Mouse (Mus musculus): ENCODE results near the gene Klrb1b.

Klrb1b gene

DNA sequence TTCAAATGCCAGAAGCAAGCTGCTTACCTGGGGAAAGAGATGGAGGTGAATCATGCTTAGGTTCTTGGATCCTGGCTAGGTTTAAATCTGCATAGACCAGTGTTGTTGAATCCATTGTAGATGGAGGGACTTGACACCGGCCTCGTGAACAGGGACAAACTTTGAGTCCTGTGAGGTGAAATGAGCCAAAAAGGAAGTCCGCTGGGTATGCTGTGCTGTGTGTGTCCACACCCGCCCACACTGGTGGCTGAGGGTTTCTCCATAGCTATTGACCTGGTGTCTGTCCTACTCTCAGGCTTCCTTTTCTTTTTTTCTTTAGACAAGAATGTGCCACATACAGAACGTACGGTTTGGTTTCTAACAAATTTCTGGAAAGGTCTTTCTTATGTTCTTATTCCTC lies at the start of gene Klrb1b, which contains the start of gene Gm44511:
TSS of gene Klrb1b (minus strand) at position 200 of the 400 bp plus-strand sequence.
TSS of gene Gm44511 (minus strand) at position 184 of the 400 bp plus-strand sequence.
- DNase-seq (ENCODE audit: low spot score), result no peak

DNA sequence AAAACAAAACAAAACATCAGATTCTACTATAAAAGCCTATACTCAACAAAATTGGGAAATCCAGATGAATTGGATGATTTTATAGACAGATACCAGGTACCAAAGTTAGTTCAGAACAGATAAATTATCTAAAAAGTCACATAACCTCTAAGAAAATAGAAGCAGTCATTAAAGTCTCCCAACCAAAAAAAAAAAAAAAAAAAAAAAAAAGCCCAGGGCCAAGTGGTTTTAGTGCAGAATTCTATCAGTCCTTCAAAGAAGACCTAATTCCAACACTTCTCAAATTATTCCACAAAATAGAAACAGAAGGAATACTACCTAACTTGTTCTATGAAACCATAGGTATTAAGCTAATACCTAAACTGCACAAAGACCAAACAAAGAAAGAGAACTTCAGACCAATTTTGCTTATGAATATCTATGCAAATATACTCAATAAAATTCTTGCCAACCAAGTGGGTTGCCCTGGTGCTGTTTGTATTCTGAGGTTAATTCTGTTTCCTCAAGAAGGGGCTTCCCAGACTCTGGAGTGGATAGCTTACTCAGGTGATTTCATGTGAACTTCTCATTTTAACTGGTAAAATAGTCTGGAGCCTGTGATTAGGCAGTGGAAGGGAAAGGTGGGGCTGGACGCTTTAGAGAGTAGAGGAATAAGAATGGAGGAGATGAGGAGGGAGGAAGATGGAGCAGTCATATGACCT lies 45.9 kb upstream of the Klrb1b start:
- DNase-seq (ENCODE audit: low spot score), result no peak

DNA sequence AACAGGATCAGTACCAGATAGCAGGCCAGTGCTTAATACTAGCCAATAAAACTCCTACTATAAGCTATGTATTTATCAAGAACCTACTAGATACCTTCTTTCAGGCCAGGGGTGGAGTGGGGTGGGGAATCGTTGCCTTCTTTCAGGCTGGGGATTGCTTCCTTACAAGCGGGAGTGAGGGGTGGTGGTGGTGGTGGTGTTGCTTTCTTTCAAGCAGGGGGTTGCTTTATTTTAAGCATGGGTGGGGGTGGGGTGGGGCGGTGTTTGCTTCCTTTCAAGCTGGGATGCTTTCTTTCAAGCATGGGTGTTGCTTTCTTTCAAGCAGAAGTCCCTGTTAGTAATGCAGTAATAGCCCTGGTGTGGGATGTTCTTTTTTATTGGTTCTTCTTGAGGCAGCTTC lies 42.7 kb upstream of the Klrb1b start:
- DNase-seq (ENCODE audit: low spot score), result no peak

DNA sequence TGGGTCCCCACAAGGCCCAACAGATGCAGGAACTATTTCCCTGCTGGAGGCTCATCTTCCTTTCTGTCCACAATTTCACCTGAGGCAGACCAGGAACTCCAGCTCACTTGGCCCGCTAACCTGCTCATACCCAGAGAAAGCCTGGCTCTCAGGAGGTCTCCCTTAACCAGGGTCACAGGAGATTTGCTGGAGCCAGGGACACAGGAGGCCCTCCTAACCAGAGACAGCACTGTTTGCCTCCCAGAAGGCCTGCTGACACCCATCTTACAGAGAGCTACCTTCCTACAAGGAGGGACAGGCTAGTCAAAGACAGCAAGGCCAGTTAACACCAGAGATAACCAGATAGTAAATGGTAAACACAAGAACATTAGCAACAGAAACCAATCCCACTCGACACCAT lies 31.8 kb upstream of the Klrb1b start:
- DNase-seq (ENCODE audit: low spot score), result no peak

DNA sequence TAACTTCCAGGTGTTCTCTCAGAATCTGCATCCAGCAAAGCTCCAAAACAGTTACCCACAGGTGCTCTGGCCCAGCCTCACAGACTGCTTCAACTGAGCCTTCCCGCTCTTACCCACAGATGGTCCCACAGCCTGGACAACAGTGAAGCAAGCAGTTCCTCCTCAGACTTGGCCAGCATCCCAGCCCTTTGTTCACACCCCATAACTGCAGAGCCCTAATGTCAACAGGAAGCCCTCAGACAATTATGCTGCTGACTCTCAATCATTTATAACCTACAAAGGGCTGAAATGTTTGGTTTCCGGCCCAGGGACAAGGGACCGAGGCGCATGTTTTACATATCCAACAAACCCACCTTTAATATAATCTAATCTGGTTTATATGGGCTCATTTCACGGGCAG lies 30.1 kb upstream of the Klrb1b start:
- DNase-seq (ENCODE audit: low spot score), result peak; percentile 52

DNA sequence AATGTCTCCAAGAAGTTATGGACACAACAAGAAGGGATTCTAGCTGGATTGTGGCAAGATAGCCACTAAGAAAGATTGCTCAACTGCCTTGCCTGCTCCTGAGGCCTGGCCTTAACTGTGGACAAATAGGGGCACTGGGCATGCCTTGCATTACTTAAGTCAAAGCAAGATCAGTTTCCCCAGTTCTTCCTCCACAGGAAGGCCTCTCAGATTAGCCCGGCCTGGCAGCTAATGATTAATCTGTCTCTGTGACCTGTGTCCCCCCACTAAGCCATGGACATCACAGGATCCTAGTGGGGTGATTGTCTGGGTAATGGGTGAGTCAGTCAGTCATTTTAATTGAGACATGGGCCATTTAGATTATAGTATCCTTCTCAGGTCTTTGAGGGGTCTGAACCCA lies 29.3 kb upstream of the Klrb1b start:
- no peak for DNase-seq (ENCODE audit: low spot score)

DNA sequence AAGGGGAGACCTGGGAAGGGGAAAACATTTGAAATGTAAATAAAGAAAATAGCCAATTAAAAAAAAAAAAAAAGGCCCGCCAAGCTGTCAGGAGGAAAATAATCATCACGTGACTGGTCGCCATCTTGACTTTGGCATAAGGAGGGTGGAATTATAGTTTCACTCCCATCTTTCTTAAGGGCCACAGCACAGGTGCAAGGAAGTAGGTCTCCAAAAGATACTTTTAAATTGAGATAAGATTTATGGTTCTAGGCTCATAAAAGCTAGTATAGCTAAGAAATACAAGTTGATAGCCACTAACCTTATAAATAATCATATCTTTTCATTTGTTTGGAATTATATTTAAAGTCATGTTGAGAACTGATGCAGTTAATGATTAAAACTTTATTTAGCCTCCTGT lies 28.8 kb upstream of the Klrb1b start:
- DNase-seq (ENCODE audit: low spot score), result no peak

DNA sequence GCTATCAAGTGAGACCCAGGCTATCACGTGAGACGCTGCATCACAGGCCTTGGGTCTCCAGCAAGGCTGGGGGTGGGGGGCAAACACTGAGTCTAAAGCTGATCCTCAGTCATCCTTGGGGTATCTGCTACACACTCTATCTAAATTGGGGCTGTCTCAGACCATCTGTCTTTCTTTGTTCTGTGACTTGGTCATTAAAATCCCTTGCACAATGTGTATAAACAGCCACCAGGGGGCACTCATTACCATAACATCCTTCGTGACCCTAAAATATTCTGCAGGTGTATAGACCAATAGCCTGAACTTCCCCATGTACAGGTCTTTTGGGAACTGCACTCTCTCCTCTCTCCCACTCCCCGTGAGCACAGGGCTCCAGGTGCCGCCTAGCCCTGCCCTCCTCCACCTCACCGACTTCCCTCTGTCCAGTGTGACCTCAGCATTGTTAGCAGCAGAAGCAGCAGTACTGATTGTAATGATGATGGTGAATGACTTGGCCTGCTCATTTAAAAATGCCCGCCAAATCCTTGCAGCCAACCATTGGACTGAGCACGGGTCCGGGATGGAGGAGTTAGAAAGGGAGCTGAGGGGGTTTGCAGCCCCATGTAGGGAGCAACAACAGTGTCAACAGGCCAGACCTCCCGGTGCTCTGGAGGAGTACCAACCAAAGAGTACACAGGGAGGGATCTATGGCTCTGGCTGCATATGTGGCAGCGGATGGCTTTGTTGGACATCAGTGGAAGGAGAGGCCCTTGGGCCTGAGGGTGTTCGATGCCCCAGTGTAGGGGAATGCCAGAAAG lies 28.1 kb upstream of the Klrb1b start:
- DNase-seq (ENCODE audit: low spot score), result peak; percentile 79

DNA sequence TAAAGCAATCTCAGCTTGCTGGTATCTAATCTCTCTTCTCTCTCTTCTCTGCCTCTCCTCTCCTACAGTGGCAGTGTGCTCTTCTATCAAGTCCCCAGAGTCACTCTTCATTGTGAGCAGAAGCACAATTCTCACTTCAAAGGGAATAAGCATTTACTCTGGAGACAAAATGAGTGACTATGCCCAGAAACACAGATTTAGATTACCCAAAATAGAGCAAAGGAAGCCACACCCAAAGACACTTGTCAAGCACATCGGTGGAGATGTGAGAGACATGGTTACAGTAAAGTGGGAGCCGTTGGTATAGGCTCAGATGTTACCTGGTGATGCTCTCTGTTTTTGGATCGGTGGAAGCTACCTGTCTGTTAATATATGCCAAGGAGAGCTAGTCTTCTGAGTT lies 26.6 kb upstream of the Klrb1b start:
- no peak for DNase-seq (ENCODE audit: low spot score)

DNA sequence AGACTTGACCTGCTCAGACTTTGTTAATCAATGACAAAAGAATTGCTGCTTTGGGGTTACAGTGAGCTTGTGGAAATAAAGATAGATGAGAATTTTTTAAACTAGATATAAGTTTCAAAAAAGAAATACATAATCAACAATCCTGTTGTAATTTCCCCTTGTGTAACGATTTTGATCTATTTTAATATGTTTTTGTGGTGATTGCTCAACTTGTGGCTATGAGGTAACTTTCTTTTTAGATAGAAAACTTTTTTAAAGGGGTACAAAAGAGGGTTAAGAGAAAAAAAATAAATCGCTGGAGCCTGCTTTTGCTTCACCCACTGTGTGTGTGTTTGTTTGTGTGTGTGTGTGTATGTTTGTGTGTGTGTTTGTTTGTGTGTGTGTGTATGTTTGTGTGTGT lies 25.0 kb upstream of the Klrb1b start:
- no peak for DNase-seq (ENCODE audit: low spot score)

DNA sequence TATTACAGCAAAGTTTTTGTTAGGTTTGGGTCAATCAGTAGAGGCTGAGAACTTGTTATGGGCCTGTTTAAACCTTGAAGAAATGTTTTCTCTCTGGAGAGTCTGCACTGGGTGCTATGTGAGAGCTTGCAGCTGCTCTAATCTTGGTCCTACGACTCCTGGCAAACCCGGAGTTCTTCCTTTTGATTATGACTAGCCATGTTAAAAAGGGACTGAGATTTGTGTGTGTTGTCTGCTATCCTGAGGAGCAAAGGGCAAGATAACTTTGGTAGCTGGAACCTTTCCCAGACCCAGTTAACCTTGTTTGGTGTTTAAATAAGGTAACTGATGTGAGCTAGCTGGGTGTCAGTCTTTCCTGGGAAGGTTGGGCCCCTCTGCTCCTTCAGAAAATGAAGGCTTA lies 24.5 kb upstream of the Klrb1b start:
- no peak for DNase-seq (ENCODE audit: low spot score)

DNA sequence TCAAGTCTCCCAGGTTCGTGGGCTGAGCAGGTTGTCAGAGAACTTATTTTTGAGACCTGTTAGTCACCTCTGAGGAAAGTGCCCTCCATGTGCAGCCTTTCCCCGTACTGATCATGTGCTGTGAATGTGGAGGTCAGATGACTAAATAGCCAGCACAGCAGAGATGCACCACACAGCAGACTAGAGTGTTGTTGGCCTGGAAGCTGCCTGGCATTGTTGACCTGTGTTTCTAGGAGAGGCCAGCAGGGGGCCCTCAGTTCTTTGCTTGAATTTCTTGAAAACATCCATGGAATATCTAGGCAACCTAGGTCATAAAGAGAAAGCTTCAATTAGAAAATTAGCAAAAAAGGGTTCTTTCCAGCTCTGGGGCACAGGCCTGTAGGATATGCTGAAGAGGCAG lies 23.8 kb upstream of the Klrb1b start:
- peak; percentile 62 for DNase-seq (ENCODE audit: low spot score)

DNA sequence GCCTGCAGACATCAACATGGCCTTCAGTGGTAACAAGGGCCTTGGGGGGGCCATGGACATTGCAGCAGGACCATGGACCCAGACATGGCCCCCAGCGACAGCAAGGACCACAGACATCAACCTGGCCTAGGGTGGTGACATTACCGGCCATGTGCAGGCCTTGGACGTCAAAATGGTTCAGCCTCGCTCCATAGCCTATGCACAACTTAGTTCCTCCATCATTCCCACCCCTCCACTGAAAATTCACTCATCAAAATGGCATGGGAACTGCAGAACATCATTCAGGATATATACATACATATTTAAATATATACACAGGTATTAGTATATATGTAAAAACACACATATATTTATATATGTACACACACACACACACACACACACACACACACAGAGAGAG lies 21.3 kb upstream of the Klrb1b start:
- DNase-seq (ENCODE audit: low spot score), result no peak

DNA sequence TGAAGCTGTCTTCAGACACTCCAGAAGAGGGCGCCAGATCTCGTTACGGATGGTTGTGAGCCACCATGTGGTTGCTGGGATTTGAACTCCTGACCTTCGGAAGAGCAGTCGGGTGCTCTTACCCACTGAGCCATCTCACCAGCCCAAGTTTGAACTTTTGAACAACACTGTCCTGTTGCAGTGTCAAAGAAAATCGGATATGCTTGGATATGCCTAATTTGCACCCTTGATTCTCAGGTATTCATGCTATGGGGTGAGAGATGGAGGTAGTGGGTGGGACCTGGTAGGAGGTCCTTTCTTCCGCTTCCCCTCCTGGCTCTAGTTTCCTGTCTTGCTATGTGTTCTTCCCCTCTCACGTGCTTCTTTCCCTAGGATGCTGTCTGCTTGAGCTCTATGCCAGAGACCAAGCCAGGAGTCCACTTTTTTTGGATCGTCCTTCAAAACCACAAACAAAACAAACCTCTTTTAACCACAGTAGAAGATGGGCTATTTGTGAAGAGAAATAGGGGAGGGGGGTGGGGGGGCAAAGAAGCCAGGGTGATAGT lies 19.9 kb upstream of the Klrb1b start:
- no peak for DNase-seq (ENCODE audit: low spot score)

DNA sequence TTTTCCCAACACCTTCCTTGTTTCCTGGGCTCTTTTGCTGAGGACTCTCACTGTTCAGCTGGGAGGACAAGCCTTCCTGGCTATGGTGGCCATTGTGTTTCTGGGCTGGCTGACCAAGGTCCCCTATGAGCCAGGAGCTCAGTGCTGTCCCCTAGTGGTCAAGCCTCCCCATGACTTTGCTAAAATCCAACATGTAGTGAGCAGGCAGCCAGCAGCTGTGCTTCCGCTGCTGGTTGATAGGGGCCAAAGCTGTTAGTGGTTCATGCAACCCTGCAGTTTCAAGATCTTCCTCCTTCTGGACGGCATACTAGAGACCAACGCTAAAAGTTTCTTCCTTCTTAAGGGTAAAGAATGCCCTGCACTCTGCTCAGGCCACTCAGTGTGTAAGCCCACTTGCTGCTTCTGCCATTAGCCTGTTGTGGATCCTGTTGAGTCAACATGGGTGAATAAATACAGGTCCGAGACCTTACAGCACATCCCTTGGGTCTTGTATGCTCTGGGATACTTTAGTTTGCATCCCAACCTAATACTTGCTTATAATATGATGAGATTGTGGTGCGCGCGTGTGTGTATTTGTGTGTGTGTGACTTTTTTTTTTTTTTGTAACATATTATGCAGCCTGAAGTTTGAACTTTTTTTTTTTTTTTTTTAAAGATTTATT lies 19.3 kb upstream of the Klrb1b start:
- peak; percentile 92 for DNase-seq (ENCODE audit: low spot score)

DNA sequence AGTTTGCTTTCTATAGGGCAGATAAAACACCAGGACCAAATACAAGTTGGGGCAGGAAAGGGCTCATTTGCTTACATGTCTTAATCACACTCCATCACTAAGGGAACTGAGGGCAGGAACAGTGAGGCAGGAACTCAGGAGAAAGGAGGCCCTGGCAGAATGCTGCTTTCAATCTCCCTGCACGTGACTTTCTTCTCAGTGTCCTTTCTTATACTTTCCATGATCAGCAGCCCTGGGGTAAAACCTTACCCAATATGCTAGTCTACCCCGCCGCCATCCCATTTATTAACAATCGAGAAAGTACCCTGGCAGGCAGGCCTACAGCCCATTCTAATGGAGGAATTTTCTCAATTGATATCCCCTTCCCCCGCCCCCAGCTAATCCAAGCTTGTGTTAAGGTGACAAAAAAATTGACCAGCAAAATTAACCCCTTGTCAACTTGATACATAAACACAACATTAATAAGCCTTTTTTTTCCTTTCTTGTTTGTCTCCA lies 18.5 kb upstream of the Klrb1b start:
- DNase-seq (ENCODE audit: low spot score), result no peak

DNA sequence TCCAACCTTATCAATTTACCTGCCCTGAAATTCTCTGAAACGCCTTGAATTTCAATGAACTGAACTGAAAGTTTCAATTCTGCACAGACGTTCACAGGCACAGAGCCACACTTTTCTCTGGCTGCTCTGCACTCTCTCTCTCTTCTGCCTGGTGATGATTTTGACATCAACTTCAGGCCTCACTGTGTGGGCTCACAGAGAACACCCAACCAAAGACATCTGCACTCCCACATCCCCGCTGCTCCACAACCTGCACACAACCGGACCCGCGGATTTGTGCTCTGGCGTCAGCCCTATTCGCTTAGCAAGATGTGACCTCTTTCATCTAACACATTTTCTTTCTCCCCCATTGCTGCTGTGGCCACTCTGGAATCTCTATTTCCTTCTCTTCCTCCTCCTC lies 18.0 kb upstream of the Klrb1b start:
- DNase-seq (ENCODE audit: low spot score), result peak; percentile 58

DNA sequence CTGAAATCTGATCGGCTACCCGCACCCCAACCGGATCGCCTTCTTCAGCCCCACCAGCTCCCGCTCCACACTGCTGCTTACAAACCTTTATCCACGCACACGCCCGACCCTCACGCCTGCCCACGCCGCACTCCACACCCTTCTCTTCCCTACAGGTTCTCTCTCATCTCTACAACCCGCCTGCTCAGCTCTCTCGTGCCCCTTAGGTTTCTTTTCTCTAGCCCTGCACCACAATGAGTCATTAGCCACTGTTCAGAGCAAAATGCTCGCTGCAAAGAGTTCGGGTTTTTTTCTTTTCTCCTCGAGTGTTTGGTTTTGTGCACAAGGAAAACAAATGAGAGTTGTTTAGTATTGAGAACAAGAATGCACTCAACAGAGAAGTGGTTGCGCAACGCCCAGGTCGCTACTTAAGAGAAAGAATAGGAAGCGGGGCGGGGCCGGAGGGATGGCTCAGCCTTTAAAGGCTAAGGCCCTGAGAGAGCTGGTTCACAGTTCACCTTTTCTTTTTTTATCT lies 17.4 kb upstream of the Klrb1b start:
- DNase-seq (ENCODE audit: low spot score), result peak; percentile 75

DNA sequence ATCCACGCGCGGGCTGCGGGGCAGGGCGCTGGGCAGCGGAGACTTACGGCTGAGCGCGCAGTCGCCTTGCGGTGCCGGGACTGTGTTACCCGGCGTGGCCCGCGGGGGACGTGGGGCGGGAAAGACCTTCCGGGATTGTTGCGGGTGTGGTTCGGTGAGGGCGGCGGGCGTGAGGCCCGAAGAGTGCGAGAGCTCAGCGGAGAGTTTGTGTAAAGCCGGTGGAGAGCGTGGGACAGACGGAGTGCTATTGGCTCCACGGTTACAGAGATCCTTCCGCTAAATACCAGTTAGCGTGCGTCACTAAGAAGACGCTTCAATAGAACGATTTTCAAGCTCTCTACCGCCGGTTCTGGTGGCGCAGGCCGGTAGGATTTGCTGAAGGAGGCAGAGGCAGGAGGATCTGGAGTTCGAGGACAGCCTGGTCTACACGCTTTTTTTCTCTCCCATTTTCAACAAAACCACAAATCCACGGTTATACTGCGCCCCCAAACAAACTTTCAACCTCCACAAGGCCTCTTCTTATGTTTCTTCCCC lies 16.9 kb upstream of the Klrb1b start:
- peak; percentile 88 for DNase-seq (ENCODE audit: low spot score)

DNA sequence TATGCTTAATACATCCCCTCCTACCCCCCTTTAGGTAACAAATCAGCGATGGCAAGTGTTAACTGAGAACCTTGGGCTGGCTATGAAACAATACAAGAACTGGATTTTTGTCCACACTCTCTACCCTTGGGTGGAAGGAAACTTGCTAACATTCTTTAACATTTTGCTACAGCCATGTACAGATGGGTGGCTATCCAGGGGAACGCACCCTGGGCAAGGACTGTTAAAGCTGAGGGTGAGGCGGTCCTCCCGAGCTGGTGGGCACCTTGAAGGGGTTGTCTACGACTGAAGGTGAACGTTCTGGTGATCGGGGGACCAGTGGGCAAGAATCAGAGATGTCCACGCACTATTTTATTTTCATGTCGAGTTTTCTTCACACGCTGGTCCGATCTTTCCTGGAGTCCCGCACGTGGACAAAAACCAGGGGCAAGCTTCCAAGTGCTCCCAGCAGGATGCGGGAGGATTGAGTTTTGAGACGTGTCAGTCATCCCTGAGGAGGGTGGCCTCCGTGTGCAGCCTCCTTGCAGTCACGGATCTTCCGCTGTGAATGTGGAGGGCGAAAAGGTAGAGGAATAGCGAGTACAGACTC lies 16.3 kb upstream of the Klrb1b start:
- DNase-seq (ENCODE audit: low spot score), result no peak

DNA sequence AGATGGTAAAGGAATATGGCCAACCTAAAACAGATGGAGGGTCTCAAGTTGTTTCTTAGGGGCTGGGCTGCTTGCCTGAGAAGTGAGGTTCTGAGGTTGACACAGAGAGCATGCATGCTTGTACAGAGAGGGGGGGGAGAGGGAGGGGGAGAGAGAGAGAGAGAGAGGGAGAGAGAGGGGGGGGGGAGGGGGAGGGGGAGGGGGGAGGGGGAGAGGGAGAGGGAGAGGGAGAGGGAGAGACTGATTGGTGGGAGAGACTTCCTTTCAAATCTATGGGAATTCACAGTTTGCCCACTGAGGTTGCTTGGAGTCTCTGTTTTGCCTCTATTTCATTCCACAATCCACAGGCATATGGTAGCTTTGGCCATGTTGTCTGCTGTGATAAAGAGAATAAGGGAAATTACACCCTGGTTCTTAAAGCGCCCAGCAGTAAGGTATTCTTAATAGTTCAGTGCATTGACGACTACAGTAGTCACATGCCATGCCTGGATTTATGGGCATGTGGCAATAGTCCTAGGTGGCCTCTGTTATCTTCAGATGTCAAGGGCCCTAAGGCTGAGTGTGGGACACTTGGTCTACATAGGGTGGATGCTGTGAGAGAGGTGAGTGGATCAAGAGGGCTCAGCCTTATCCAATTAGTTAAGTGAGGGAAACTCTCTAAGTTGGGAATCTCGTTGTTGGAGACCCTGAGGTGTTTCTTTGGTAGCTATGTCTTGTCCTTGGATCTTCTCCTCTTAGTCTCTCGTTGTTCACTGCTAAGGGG lies 15.4 kb upstream of the Klrb1b start:
- DNase-seq (ENCODE audit: low spot score), result no peak
